Comparison of ENCODE assay signal across 14 mouse cellular contexts in genomic region chr9:74854073-74854591, GRCm38 (mm10). TPM values are rescaled to one million over a fixed set of nuclear protein-coding genes. Genes with fewer than 3 reads are reported as not detected.
DNase-seq lines count a peak whose midpoint lies in the region; ATAC-seq and TF ChIP-seq lines count a peak whose summit lies in the region.
"Had no signal": no experiment of that assay in that cellular context is flagged by ENCODE, and none has a peak within 500 bp of the region (broad histone marks: within the 10 kb centered on the region; RNA-seq: fewer than 3 reads in every experiment).

No protein-coding gene starts in this region.

- H3K36me3 ChIP-seq in stomach, embryonic 14.5 days (ENCODE audit: control insufficient read depth, insufficient read depth, low read length), result no peaks in the 10 kb centered on the region
- H3K36me3 ChIP-seq in stomach, postnatal 0 days (ENCODE audit: control insufficient read depth, insufficient read depth, low read length), result no peaks in the 10 kb centered on the region
- H3K36me3 ChIP-seq in liver, embryonic 15.5 days (replicated peaks), result no peaks in the 10 kb centered on the region
- H3K36me3 ChIP-seq: heart, embryonic 13.5 days had no signal

- H3K27ac ChIP-seq in stomach, embryonic 14.5 days (ENCODE audit: low read length), result 0 out of 2 replicates have a peak overlapping the region, but pooled peaks have one; percentile 6
- H3K27ac ChIP-seq in stomach, postnatal 0 days (replicated peaks), result no peak overlapping the region
- H3K27ac ChIP-seq in liver, embryonic 15.5 days (replicated peaks), result no peak overlapping the region
- H3K27ac ChIP-seq: heart, embryonic 13.5 days had no signal

- H3K4me2 ChIP-seq in stomach, embryonic 14.5 days (replicated peaks; ENCODE audit: low read depth, low read length), result no peak overlapping the region; the same call in 1 of the 2 replicates
- H3K4me2 ChIP-seq in stomach, postnatal 0 days (replicated peaks; ENCODE audit: low read depth), result no peak overlapping the region
- H3K4me2 ChIP-seq in liver, embryonic 15.5 days, result peak overlapping the region; percentile 27; the same call in 1 of the 2 replicates
- H3K4me2 ChIP-seq: heart, embryonic 13.5 days had no signal

- H3K9me3 ChIP-seq in stomach, embryonic 14.5 days (ENCODE audit: control insufficient read depth, low read depth, low read length), result no peaks in the 10 kb centered on the region; the same call in 1 of the 2 replicates
- no peaks in the 10 kb centered on the region for H3K9me3 ChIP-seq in stomach, postnatal 0 days (ENCODE audit: control insufficient read depth, low read length)
- no peaks in the 10 kb centered on the region for H3K9me3 ChIP-seq in liver, embryonic 15.5 days (replicated peaks)

- ATAC-seq in stomach, embryonic 14.5 days (ENCODE audit: insufficient number of reproducible peaks, insufficient read depth, low FRiP score, low read depth), result no peak
- ATAC-seq in stomach, postnatal 0 days (ENCODE audit: low FRiP score, low TSS enrichment), result no peak
- no peak for ATAC-seq in liver, embryonic 15.5 days (ENCODE audit: insufficient read depth)

- H3K9ac ChIP-seq in stomach, embryonic 14.5 days (replicated peaks; ENCODE audit: low read depth, low read length), result no peak overlapping the region
- H3K9ac ChIP-seq in stomach, postnatal 0 days (ENCODE audit: low read length), result no peak overlapping the region
- H3K9ac ChIP-seq in liver, embryonic 15.5 days, result no peak overlapping the region
- H3K9ac ChIP-seq: heart, embryonic 13.5 days had no signal

- no peak for TF ChIP-seq CTCF in stomach, postnatal 0 days (IDR thresholded peaks at IDR 0.05; ENCODE audit: low read depth)

- peak; percentile 16 to 34 for DNase-seq in cerebellum, postnatal 10 days
- no peak for DNase-seq in cerebellum, adult 9-10 months
- no peak for DNase-seq in stomach, postnatal 0 days (ENCODE audit: low spot score)
- no peak for DNase-seq in left cerebral cortex, adult 9 months (ENCODE audit: low spot score in 2 of 2)
- no peak for DNase-seq in adrenal gland, adult (ENCODE audit: inconsistent age in 2 of 2, low spot score in 1 of 2)
- DNase-seq in cerebellum, adult 11-12 months, result no peak
- DNase-seq: adrenal gland, postnatal 10 days; cerebellum, adult 9-11 months; kidney, postnatal 14 days; lung, postnatal 14 days; thymus, postnatal 14 days had no signal

- WGBS in stomach, embryonic 14.5 days, result 3% methylated on average over 25 of the region's 25 CpGs
- 4% methylated on average over 25 of the region's 25 CpGs for WGBS in stomach, postnatal 0 days
- WGBS in liver, embryonic 15.5 days (ENCODE audit: insufficient replicate concordance), result 2% methylated on average over 25 of the region's 25 CpGs

- 0 out of 2 replicates have a peak overlapping the region, but pooled peaks have one; percentile 5 for H3K4me3 ChIP-seq in stomach, embryonic 14.5 days (ENCODE audit: low read depth, low read length)
- H3K4me3 ChIP-seq in stomach, postnatal 0 days (ENCODE audit: low read depth, low read length), result no peak overlapping the region
- no peak overlapping the region for H3K4me3 ChIP-seq in liver, embryonic 15.5 days (replicated peaks)
- H3K4me3 ChIP-seq: heart, embryonic 13.5 days had no signal

- no peak for TF ChIP-seq EP300 in stomach, postnatal 0 days (optimal IDR thresholded peaks at IDR 0.05)

- H3K4me1 ChIP-seq in stomach, embryonic 14.5 days (ENCODE audit: control insufficient read depth, insufficient read depth, low read length), result 0 out of 2 replicates have a peak, but pooled peaks cover under 1% of the 10 kb centered on the region
- 0 out of 2 replicates have a peak, but pooled peaks cover 1% of the 10 kb centered on the region for H3K4me1 ChIP-seq in stomach, postnatal 0 days (replicated peaks; ENCODE audit: control insufficient read depth, insufficient read depth)
- no peaks in the 10 kb centered on the region for H3K4me1 ChIP-seq in liver, embryonic 15.5 days (replicated peaks)

- H3K27me3 ChIP-seq in stomach, embryonic 14.5 days (ENCODE audit: control insufficient read depth, insufficient read depth, low read length), result peaks cover 71% of the 10 kb centered on the region
- peaks cover 33% of the 10 kb centered on the region; the same call in 1 of the 2 replicates for H3K27me3 ChIP-seq in stomach, postnatal 0 days (ENCODE audit: control insufficient read depth, insufficient read depth, low read length)
- H3K27me3 ChIP-seq in liver, embryonic 15.5 days, result peaks cover 100% of the 10 kb centered on the region

RNA-seq across cellular contexts. Expression of gene Onecut1, which starts 7.6 kb away (rescaled TPM):
- 0.51 and 1.8 TPM in 2 replicates for polyA plus RNA-seq in stomach, embryonic 14.5 days (2014; fragmentation: Nextera tagmentation; extraction: Ambion mirVana)
- polyA plus RNA-seq in stomach, postnatal 0 days (2015; fragmentation: Nextera tagmentation; extraction: Ambion mirVana), result 0.08 and 0.10 TPM in 2 replicates
- 2.0 and 2.2 TPM in 2 replicates for polyA plus RNA-seq in liver, embryonic 15.5 days (2015; fragmentation: Nextera tagmentation; extraction: Ambion mirVana)

Comparison
In these comparisons a context has a peak if more than half of its experiments do, and no peak if none do; other contexts are left out.
1. DNase-seq: peak in cerebellum, postnatal 10 days (2 of 2); none in cerebellum, adult 9-10 months (single experiment), stomach, postnatal 0 days (single experiment), left cerebral cortex, adult 9 months (0 of 2), adrenal gland, adult (0 of 2) and cerebellum, adult 11-12 months (single experiment).